Mouse (Mus musculus) bone marrow macrophage, adult 2 months (primary cell): ENCODE data around the gene Qrich1. TPM values are rescaled to one million over a fixed set of nuclear protein-coding genes. Genes with fewer than 3 reads are reported as not detected.

Experiments used
- H3K27ac ChIP-seq: 2 replicates; pipeline ENCODE4 v1.5.1; 2012; ENCODE audit warnings: low read depth, low read length; ENCODE audit not compliant: insufficient read depth
- H3K4me1 ChIP-seq: 2 replicates; pipeline ENCODE4 v1.6.1; 2012; ENCODE audit warnings: low read length; ENCODE audit not compliant: control insufficient read depth, insufficient read depth
- H3K4me3 ChIP-seq: 2 replicates; pipeline ENCODE4 v1.5.1; 2012; ENCODE audit warnings: mild to moderate bottlenecking, low read length, moderate library complexity; ENCODE audit not compliant: insufficient read depth
- CTCF ChIP-seq: IDR thresholded peaks from 2 replicates; pipeline ENCODE4 v1.5.1; 2012; ENCODE audit warnings: low read depth, mild to moderate bottlenecking, low read length, moderate library complexity
- POLR2A ChIP-seq: IDR thresholded peaks from 2 replicates; pipeline ENCODE4 v1.6.1; 2012; ENCODE audit warnings: mild to moderate bottlenecking, low read depth, low read length, borderline replicate concordance
- polyA plus RNA-seq: library from polyadenylated mRNA; stranded (reverse); fragments of >200 nt; gene quantifications from 2 replicates; pipeline ENCODE4 v1.2.4, GENCODE M21; 2012; ENCODE audit not compliant: missing spikeins, insufficient read depth, insufficient read length

Gene Qrich1
- polyA plus RNA-seq, 1 experiment = 80.9 TPM

GRCm38 (mm10) chr9:108517253-108517930 lies 786 bp downstream of the Qrich1 start:
- H3K27ac ChIP-seq = peak overlapping the region; percentile 95
- TF ChIP-seq CTCF = no peak
- TF ChIP-seq POLR2A = no peak
- H3K4me1 ChIP-seq = peaks cover 16% of the 10 kb centered on the region

GRCm38 (mm10) chr9:108517931-108518332 lies 1.3 kb downstream of the Qrich1 start:
- peak overlapping the region; percentile 67 for H3K4me3 ChIP-seq
- H3K27ac ChIP-seq = peak overlapping the region; percentile 71
- H3K4me1 ChIP-seq = peaks cover 16% of the 10 kb centered on the region
- TF ChIP-seq POLR2A (no peak), CTCF (no peak)

More at GRCm38 (mm10) chr9:108517253-108517930, 786 bp downstream of the Qrich1 start:
- peak overlapping the region; percentile 96 for H3K4me3 ChIP-seq

GRCm38 (mm10) chr9:108521604-108522003 lies 5.0 kb downstream of the Qrich1 start:
- Histone ChIP-seq H3K4me3 (no peak overlapping the region), H3K27ac (no peak overlapping the region), H3K4me1 (peaks cover 16% of the 10 kb centered on the region)
- TF ChIP-seq CTCF (no peak), POLR2A (no peak)

- no peak for TF ChIP-seq POLR2A
- no peak for TF ChIP-seq CTCF
- Histone ChIP-seq H3K27ac (no peak overlapping the region), H3K4me1 (peaks cover 16% of the 10 kb centered on the region), H3K4me3 (no peak overlapping the region)
Measured at GRCm38 (mm10) chr9:108523341-108523740, 6.7 kb downstream of the Qrich1 start.

- TF ChIP-seq CTCF (no peak), POLR2A (no peak)
- H3K4me3 ChIP-seq = no peak overlapping the region
- H3K27ac ChIP-seq = no peak overlapping the region
- peaks cover 7% of the 10 kb centered on the region for H3K4me1 ChIP-seq
Measured at GRCm38 (mm10) chr9:108525400-108525799, 8.8 kb downstream of the Qrich1 start.

- no peak for TF ChIP-seq POLR2A
- TF ChIP-seq CTCF = no peak
- Histone ChIP-seq H3K4me3 (no peak overlapping the region), H3K4me1 (no peaks in the 10 kb centered on the region), H3K27ac (no peak overlapping the region)
Measured at GRCm38 (mm10) chr9:108530954-108531353, 14.3 kb downstream of the Qrich1 start.

- no peak overlapping the region for H3K27ac ChIP-seq
- no peak for TF ChIP-seq CTCF
- TF ChIP-seq POLR2A = no peak
- H3K4me1 ChIP-seq = no peaks in the 10 kb centered on the region
- H3K4me3 ChIP-seq = no peak overlapping the region
Measured at GRCm38 (mm10) chr9:108531496-108531895, 14.9 kb downstream of the Qrich1 start.

- H3K4me3 ChIP-seq = no peak overlapping the region
- no peaks in the 10 kb centered on the region for H3K4me1 ChIP-seq
- TF ChIP-seq POLR2A = no peak
- TF ChIP-seq CTCF = no peak
- no peak overlapping the region for H3K27ac ChIP-seq
Measured at GRCm38 (mm10) chr9:108540846-108541245, 24.2 kb downstream of the Qrich1 start.

- TF ChIP-seq CTCF (no peak), POLR2A (no peak)
- Histone ChIP-seq H3K27ac (no peak overlapping the region), H3K4me3 (no peak overlapping the region), H3K4me1 (no peaks in the 10 kb centered on the region)
Measured at GRCm38 (mm10) chr9:108545986-108546385, 29.4 kb downstream of the Qrich1 start.

GRCm38 (mm10) chr9:108546875-108547274 lies 30.3 kb downstream of the Qrich1 start:
- no peak overlapping the region for H3K27ac ChIP-seq
- H3K4me3 ChIP-seq = no peak overlapping the region
- H3K4me1 ChIP-seq = no peaks in the 10 kb centered on the region
- TF ChIP-seq CTCF (no peak), POLR2A (no peak)
